Mouse (Mus musculus) C2C12 (cell line): ENCODE data around the gene Uchl4.
"Not testable (repeated sequence)": the region's sequence is repeated elsewhere in the genome, so short reads cannot be mapped to it uniquely, and the experiment has no call there.

Experiments used
- CTCF ChIP-seq: IDR thresholded peaks from one replicate; pipeline ENCODE4 v1.5.1; 2011; ENCODE audit not compliant: control insufficient read depth, insufficient read depth, insufficient read length
- FOSL1 ChIP-seq: IDR thresholded peaks from one replicate; pipeline ENCODE4 v1.8.0; 2011; ENCODE audit warnings: mild to moderate bottlenecking, low read length; ENCODE audit not compliant: poor library complexity, insufficient read depth, severe bottlenecking
- MAX ChIP-seq: IDR thresholded peaks from one replicate; pipeline ENCODE4 v1.6.1; 2011; ENCODE audit warnings: mild to moderate bottlenecking, control low read depth
- MYOG ChIP-seq: IDR thresholded peaks from one replicate; pipeline ENCODE4 v1.6.1; 2011; ENCODE audit not compliant: control insufficient read depth, insufficient read length; ENCODE audit errors: extremely low read depth
- USF1 ChIP-seq: IDR thresholded peaks from one replicate; pipeline ENCODE4 v1.6.1; 2011; ENCODE audit warnings: low read depth, mild to moderate bottlenecking, control low read depth, moderate library complexity

DNA sequence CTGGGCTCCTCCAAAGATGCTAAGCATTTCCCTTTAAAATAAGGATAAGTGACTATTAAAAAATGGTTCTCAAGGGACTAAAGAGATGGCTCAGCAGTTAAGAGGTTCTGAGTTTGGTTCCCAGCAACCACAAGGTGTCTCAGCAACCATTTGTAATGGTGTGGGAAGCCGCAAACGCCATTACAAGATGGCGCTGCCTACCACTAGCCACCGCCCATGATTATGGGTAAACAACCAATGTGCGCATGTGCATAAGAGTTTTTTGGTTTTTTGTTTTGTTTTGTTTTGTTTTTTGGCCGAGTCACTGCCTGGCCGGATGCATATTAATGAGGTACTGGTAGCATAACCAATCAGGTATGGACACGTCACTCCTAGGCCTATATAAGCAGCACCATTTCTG lies 33.8 kb downstream of the Uchl4 start:
- not testable (repeated sequence) for TF ChIP-seq CTCF, FOSL1, MAX, MYOG, USF1
